Mouse (Mus musculus) thymus, adult 2 months (tissue): ENCODE measurements around the gene Slc1a7.

Source experiments
- CTCF ChIP-seq: fragments of 200-500 bp; IDR thresholded peaks from 2 replicates; pipeline ENCODE4 v1.5.1; 2012; ENCODE audit warnings: mild to moderate bottlenecking, control low read depth, low read length, moderate library complexity, borderline replicate concordance; ENCODE audit not compliant: control insufficient read depth, poor library complexity, insufficient read depth; ENCODE audit errors: extremely low read depth
- POLR2A ChIP-seq: fragments of 200-500 bp; IDR thresholded peaks from 2 replicates; pipeline ENCODE4 v1.6.1; 2012; ENCODE audit warnings: mild to moderate bottlenecking, low read length, control low read depth, moderate library complexity; ENCODE audit not compliant: control insufficient read depth, poor library complexity, insufficient read depth; ENCODE audit errors: extremely low read depth

DNA sequence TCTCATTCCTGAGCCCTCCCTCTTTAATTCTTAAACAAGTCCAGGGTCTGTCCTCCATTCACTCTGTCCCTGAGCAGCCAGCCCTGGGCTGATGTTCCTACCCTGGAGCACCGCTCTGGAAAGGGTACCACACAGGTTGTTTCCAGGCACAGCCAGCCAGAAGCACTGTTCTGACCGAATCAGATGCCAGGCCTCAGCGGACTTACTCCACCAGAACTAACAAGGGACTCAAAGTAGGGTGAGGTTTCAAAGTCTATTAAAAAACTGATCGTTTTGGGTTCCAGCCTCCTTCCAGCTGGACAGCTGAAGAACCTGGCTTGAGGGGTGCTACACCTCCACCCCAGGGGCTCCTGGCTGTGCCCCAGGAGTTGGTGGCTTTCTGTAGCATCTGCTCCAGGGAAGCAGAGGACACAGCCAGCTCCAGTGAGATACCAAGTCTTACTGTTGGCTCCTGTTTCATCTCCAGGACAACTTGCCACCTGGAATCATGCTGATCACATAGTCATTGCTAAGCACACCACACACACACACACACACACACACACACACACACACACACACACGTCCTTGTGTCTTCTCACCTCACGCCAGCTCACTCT is 12.0 kb downstream of the Slc1a7 start:
- no peak for TF ChIP-seq CTCF
- no peak for TF ChIP-seq POLR2A
